Mouse (Mus musculus) megakaryocyte progenitor cell, adult 5-6 weeks (primary cell): ENCODE data around the gene Ferd3l. TPM values are rescaled to one million over a fixed set of nuclear protein-coding genes. Genes with fewer than 3 reads are reported as not detected.

Experiments
- ATAC-seq: replicated peaks from 2 replicates; pipeline ENCODE4 v1.8.0; 2016; ENCODE audit warnings: mild to moderate bottlenecking, moderate TSS enrichment, inconsistent platforms; ENCODE audit not compliant: poor library complexity
- total RNA-seq, 2 experiments: library from RNA; stranded (forward) in 1 of 2; stranded (reverse) in 1 of 2; fragments of 157-497, 149-512 nt in 1 of 2; fragments of 200-1000 nt in 1 of 2; gene quantifications; 2 replicates each; pipeline versions ENCODE4 v1.2.3 to v1.2.4; 2015 to 2017

Gene Ferd3l
- total RNA-seq, 2 experiments from 2014 or later = not detected

DNA sequence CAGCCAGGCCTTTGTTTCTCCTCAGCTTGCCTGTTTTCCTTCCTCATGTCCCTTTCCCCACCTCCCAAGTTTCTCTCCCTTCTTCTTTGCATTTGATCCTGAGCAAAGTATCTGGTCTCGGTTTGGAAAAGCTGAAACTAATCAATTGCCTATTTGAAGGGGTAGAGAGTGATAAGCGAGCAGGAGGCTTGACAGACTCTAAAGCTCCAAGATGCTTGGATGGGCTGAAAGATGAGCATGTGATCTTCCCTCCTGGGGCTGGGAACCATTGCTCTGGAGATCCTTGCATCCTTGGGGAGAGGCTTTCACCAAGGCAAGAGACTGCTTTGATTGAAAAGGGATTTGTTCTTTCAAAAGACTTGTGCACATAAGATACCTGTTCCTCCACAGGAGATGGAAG is 36.2 kb downstream of the Ferd3l start:
- ATAC-seq = no peak

GRCm38 (mm10) chr12:33965661-33966360 is 37.6 kb downstream of the Ferd3l start:
- no peak for ATAC-seq

DNA sequence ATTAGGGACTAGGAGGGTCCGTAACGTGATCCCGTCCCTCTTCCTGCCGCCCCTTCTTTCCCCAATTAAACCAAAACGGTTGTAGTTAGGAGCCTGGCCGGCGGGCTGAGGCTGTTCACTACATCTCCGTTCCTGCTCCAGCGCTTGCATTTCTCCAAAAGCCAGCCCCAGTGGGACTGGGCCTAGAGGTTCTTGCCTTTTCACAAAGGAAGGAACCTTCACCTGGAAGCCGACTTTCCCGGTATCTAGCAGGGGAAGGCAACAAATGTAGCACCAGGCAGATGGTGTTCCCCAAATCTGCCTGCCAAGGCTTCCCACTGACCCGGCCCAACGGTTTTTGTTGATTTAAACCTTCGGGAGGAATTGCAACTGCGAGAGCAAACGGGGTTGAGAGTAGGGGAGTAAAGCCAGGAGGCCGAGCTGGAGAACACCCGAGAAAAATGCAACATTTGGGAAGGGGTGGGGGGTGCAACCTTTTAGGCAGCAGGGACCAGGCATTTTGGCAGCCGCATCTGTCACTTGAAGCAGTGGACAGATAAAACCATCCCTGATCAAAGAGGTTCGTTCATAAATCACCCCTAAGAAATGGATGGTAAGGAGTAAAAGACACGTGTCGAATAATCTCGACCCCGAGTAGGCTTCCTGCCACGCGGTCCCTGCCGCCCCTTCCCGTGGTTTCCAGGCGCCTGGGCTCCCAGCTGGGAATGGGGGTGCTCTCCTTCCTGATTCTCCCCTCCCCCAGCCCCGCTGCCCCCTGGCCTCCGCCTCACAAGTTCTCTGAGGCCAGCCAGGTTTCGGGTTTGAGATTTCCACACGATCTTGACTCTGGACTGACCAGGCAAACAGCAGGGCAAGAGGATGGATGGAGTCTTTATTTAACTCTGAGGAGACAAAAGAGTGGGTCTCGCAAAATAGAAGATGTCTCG is 38.5 kb downstream of the Ferd3l start:
- no peak for ATAC-seq

DNA sequence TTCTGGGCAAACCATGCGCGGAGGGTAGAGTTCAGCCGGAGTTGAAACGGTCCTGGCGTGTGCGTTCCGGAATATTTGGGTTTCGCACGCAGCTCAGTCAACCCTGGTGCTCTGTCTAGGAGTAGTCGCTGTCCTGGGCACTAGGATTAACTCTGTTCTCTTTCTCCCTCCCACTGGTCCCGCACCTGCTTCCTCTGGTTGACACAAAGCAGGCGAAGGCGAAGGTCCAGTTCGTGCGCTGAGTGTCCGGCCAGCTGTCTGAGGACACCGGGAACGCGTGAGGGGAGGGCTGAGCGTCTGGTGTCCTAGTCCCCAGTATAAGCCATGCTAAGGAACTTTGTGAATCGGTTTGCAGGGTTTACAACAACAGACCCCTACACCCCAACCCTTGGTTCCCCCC is 39.3 kb downstream of the Ferd3l start:
- ATAC-seq = no peak

DNA sequence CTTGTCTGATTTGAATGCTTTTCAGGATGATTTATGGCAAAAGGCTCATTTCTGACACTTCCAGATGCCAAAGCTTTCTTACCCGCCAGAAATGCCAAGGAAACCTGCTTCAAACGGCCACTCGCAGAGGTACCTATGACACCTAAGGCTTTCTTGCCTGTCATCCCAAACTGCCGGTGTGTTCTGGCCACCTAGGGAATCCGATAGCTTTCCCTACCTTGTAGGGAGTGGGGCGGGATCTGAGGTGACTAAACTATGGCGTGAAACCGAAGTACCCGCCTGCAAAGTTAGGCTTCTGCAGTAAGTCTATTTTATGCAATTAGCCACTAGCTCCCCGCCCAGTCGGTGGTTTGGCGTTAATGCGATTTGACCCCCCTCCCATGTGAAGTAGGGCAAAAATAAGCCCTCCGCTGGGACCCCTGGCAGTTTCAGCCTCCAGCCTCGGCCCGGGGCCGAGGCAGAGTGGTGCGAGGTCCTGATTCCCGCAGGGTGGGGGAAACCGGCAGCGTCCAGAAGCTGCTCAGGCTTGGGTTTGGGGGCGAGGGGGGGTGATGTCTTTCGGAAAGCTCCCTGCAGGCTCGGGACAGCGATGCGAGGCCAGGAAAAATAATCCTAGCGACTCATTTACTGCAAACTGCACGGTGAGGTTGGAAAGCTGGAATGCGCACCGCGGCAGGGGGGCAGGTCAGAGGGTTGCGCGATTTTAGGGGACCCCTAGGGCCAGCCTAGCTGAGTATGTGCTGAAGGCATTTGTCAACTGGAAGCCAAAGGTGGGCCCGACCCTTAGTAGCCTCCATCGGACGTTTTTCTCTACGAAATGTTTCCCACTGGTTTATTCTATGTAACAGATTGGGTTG is 40.0 kb downstream of the Ferd3l start:
- no peak for ATAC-seq

- no peak for ATAC-seq
These were observed 40.6 kb downstream of the Ferd3l start for GRCm38 (mm10) chr12:33968898-33969178.

Other genes with a start within 250 kb of the Ferd3l start
- gene Twist1, start 29.2 kb downstream of the Ferd3l start, total RNA-seq (2015) = not detected in 2 replicates
- gene Twist1, start 29.2 kb downstream of the Ferd3l start, total RNA-seq (2017) = not detected in 2 replicates